Mouse (Mus musculus) embryonic facial prominence, embryonic 12.5 days (tissue): Measurements from ENCODE around the gene Vmn1r193. TPM values are rescaled to one million over a fixed set of nuclear protein-coding genes. Genes with fewer than 3 reads are reported as not detected.
"Not testable (repeated sequence)": the region's sequence is repeated elsewhere in the genome, so short reads cannot be mapped to it uniquely, and the experiment has no call there.

Source experiments
- ATAC-seq: fragments of 200-750 bp; cut with Nextera tagmentation; 2 replicates; pipeline ENCODE4 v1.8.0; 2017; ENCODE audit not compliant: insufficient number of reproducible peaks, insufficient read depth, low FRiP score, low TSS enrichment
- H3K27ac ChIP-seq: fragments of 300-500 bp; sonication (generic); 2 replicates; pipeline ENCODE4 v1.5.1; 2016; ENCODE audit warnings: mild to moderate bottlenecking
- H3K27me3 ChIP-seq: fragments of 300-500 bp; sonication (generic); 2 replicates; pipeline ENCODE4 v1.6.1; 2016; ENCODE audit warnings: mild to moderate bottlenecking, moderate library complexity
- H3K36me3 ChIP-seq: fragments of 300-500 bp; sonication (generic); 2 replicates; pipeline ENCODE4 v1.6.1; 2016; ENCODE audit warnings: mild to moderate bottlenecking
- H3K4me1 ChIP-seq: fragments of 300-500 bp; sonication (generic); 2 replicates; pipeline ENCODE4 v1.6.1; 2016
- H3K4me2 ChIP-seq: fragments of 300-500 bp; sonication (generic); replicated peaks from 2 replicates; pipeline ENCODE4 v1.6.1; 2016; ENCODE audit warnings: mild to moderate bottlenecking, moderate library complexity
- H3K4me3 ChIP-seq: fragments of 300-500 bp; sonication (generic); 2 replicates; pipeline ENCODE4 v1.5.1; 2016; ENCODE audit warnings: mild to moderate bottlenecking
- H3K9ac ChIP-seq: fragments of 300-500 bp; sonication (generic); 2 replicates; pipeline ENCODE4 v1.6.1; 2016; ENCODE audit warnings: mild to moderate bottlenecking, moderate library complexity
- H3K9me3 ChIP-seq: fragments of 300-500 bp; sonication (generic); 2 replicates; pipeline ENCODE4 v1.6.1; 2016; ENCODE audit warnings: mild to moderate bottlenecking, moderate library complexity
- WGBS: fragments of 180-500 bp; shearing (Covaris S2); methylation state at CpG from one replicate; pipeline ENCODE4 v1.1.7; 2016; 5-methylcytosine and 5-hydroxymethylcytosine counted together
- microRNA-seq: library from miRNA; unstranded; fragments of <30 nt; microRNA quantifications from one replicate; pipeline ENCODE4, GENCODE M21; 2017
- polyA plus RNA-seq: library from polyadenylated mRNA; unstranded; fragments of >200 nt; fragmentation: Nextera tagmentation; extraction: Ambion mirVana; gene quantifications from 2 replicates; pipeline ENCODE4 v1.2.1, GENCODE M21; 2016

Vmn1r193 gene
- polyA plus RNA-seq, result not detected in 2 replicates

DNA sequence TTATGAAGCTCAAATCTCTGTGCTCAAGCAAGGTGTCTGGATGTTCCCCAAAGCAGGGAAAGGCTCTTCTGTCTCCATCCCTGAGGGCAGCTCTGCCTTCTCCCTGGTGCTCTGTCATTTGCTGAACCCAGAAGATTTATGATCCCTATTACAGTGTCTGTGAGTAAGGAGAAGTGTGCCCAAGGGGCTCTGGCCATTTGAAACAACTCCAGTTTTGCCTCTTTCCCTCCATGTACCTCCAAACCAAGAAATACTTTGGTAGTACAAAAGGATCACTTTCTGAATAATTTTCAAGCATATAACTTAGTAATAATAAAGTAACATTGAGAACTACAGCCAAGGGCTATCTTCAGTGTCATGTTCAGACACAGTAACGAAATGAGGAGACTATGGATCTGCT, at the start of gene Vmn1r193:
Vmn1r193 (minus strand) TSS at position 101 of the 400 bp plus-strand sequence.
- not testable (repeated sequence) for ATAC-seq, H3K36me3 ChIP-seq, H3K9ac ChIP-seq, H3K27me3 ChIP-seq, H3K4me3 ChIP-seq, H3K4me2 ChIP-seq, H3K27ac ChIP-seq, H3K4me1 ChIP-seq, H3K9me3 ChIP-seq
- WGBS, result 76% methylated on average over 1 of the region's 1 CpGs

DNA sequence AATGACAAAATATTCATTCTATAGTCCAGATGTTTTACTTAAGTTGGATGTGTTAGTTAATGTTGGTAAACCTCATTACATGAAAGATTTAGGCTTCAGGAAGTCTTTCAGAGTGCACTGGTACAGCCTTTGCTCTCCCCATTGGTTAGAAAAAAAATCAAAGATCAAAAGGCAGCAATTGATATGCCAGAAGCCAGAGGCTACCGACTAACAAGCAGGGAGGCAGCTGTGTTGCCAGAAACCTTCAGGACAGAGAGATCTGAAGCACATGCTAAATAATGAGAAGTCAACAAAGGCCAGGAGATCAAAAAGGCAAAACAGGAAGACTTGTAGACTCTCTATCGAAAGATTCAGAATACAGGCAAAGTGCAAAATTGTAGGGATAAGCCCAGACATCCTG, 48.8 kb upstream of the Vmn1r193 start:
- Histone ChIP-seq H3K9me3 (no peaks in the 10 kb centered on the region), H3K4me3 (no peak overlapping the region), H3K4me2 (no peak overlapping the region), H3K27ac (no peak overlapping the region), H3K4me1 (no peaks in the 10 kb centered on the region), H3K36me3 (no peaks in the 10 kb centered on the region), H3K27me3 (no peaks in the 10 kb centered on the region), H3K9ac (no peak overlapping the region)
- WGBS, result 39% methylated on average over 2 of the region's 2 CpGs
- ATAC-seq, result no peak

DNA sequence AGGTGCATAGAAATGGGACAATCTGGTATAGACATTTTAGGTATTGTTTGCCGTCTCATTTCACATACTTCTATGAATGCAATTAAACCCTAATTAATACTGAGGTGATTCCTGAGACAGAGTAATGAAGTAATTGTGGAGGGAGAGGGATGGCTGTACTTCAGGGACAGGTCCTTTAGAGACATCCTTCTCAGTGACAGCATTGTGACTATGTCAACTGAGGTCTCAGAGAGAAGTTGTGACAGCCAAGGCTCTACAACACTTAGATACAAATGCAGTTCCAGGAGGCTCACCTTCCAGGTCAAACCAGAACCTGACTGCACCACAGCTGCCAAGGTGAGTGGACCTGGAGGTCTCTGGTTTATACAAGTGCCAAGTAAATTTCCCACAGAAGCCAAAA, 47.3 kb upstream of the Vmn1r193 start, which contains the start of gene Vmn1r195:
Vmn1r195 (plus strand) TSS at position 301 of the 400 bp plus-strand sequence.
- not testable (repeated sequence) for H3K9ac ChIP-seq, H3K4me3 ChIP-seq, H3K27me3 ChIP-seq, H3K4me2 ChIP-seq, ATAC-seq, H3K4me1 ChIP-seq, H3K36me3 ChIP-seq, H3K9me3 ChIP-seq, H3K27ac ChIP-seq
- 85% methylated on average over 1 of the region's 1 CpGs for WGBS

DNA sequence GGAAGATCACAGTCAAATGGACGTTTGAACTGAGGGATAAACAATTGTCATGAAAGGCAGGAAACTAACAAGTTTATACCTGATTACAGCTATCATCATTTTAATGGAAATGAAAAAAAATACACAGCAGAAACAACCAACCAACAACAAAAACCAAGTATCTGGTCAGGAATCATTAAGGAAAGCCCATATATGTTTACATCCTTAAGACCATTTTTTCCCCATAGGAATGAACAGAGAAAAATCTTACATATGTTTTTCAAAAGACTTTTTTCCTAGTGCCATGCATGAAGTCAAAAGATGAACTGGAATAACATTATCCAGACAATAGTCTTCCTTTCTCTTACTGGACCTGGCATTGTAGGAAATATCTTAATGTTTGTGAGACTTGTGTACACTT, 21.0 kb upstream of the Vmn1r193 start, which contains the start of gene Vmn1r194:
Vmn1r194 (plus strand) TSS at position 301 of the 400 bp plus-strand sequence.
- H3K27me3 ChIP-seq, result no peaks in the 10 kb centered on the region
- H3K4me3 ChIP-seq, result no peak within 1 kb of the TSS
- H3K27ac ChIP-seq, result no peak within 1 kb of the TSS
- H3K4me1 ChIP-seq, result no peaks in the 10 kb centered on the region
- no peak within 1 kb of the TSS for H3K4me2 ChIP-seq
- WGBS, result 48% methylated on average over 1 of the region's 1 CpGs
- H3K9me3 ChIP-seq, result no peaks in the 10 kb centered on the region
- no peak within 1 kb of the TSS for H3K9ac ChIP-seq
- no peak for ATAC-seq
- no peaks in the 10 kb centered on the region for H3K36me3 ChIP-seq

DNA sequence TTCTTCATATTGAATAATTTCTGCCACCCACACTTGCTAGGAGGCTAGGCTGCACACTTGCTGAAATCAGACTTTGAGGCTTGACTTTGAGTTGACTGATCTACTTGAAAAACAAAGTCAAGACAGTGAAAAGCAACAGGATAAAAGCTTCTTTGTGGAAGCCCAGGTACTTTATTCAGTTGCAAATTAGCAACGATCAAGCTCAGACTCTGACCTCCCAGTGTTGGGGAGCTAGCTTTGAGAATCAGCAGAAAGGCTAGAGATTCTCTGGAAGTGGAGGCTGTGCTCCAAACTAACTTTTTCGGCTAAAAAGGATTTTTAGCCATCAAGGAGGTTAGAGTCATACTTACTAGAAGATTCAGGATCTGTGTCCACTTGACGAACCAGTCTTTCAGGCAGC, 30.2 kb downstream of the Vmn1r193 start:
- H3K4me3 ChIP-seq, H3K27me3 ChIP-seq, H3K27ac ChIP-seq, ATAC-seq, H3K9ac ChIP-seq, H3K9me3 ChIP-seq, H3K4me2 ChIP-seq, H3K36me3 ChIP-seq, H3K4me1 ChIP-seq: not testable (repeated sequence)
- 69% methylated on average over 3 of the region's 3 CpGs for WGBS

DNA sequence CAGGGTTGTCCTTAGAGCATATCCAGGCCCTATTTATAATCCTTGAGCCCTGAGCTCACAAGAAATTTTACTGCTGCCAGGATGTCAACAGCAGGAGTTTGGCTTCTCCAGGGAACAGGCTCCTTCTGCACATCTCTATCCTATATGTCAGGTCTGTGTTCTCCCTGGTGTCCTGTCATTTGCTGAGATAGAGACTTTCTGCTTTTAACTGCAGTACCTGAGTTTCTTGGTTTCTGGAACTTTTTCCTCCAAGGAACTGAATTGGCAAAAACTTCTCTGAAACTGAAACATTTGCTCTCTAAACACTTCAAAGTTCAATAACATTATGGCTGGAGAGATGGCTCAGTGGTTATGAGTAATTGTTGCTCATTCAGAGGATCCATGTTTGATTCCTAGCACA, 31.9 kb downstream of the Vmn1r193 start, which contains the start of gene Vmn1r192:
Vmn1r192 (minus strand) TSS at position 101 of the 400 bp plus-strand sequence.
- Histone ChIP-seq H3K9ac (no peak within 1 kb of the TSS), H3K27ac (no peak within 1 kb of the TSS), H3K4me2 (no peak within 1 kb of the TSS), H3K27me3 (no peaks in the 10 kb centered on the region), H3K4me1 (no peaks in the 10 kb centered on the region), H3K4me3 (no peak within 1 kb of the TSS), H3K9me3 (no peaks in the 10 kb centered on the region), H3K36me3 (no peaks in the 10 kb centered on the region)
- ATAC-seq, result no peak

DNA sequence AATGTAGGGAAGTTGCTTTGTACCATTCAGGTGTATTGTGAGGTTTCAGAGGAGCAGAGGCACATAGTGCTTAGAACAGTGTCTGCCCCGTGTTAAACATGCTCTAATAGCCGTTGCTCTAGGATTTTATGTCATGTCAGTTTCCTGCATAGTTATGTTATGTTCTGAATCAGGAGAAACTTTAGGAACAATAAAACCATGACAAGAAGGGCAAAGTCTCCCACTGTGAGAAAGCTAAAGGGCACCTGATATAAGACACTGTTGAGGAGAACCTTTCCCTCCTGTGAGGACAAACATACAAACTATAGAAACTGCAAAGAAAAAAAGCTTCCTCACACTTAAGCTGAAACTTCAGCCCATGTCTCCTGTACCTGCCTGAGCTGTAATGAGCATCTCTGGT, 32.6 kb downstream of the Vmn1r193 start:
- H3K27me3 ChIP-seq, result no peaks in the 10 kb centered on the region
- no peak overlapping the region for H3K9ac ChIP-seq
- no peaks in the 10 kb centered on the region for H3K36me3 ChIP-seq
- no peak for ATAC-seq
- no peak overlapping the region for H3K4me2 ChIP-seq
- 83% methylated on average over 2 of the region's 2 CpGs for WGBS
- H3K27ac ChIP-seq, result no peak overlapping the region
- H3K4me3 ChIP-seq, result no peak overlapping the region
- H3K4me1 ChIP-seq, result no peaks in the 10 kb centered on the region
- H3K9me3 ChIP-seq, result no peaks in the 10 kb centered on the region

DNA sequence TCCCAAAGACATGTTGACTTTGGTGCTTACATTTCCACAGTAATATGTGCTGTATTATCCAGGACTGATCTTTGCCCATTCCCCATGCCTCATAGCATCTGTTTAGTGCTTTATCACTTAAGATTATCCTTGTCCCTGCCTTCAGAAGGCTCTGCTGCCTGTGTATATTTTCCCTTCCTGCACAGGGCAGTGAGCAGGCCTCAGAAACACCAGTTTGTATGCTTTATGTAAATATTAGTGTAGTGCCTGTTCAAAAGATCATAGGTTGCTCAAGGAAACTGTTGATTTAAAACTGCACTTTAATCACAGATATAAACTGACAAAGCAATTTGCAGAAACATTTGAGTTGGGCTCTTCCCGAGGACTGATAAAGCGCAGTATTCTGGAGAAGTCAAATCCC, 33.6 kb downstream of the Vmn1r193 start:
- no peak for ATAC-seq
- H3K27me3 ChIP-seq, result no peaks in the 10 kb centered on the region
- WGBS, result 88% methylated on average over 2 of the region's 2 CpGs
- H3K9ac ChIP-seq, result no peak overlapping the region
- H3K9me3 ChIP-seq, result no peaks in the 10 kb centered on the region
- no peaks in the 10 kb centered on the region for H3K36me3 ChIP-seq
- H3K27ac ChIP-seq, result no peak overlapping the region
- no peak overlapping the region for H3K4me3 ChIP-seq
- no peaks in the 10 kb centered on the region for H3K4me1 ChIP-seq
- H3K4me2 ChIP-seq, result no peak overlapping the region

DNA sequence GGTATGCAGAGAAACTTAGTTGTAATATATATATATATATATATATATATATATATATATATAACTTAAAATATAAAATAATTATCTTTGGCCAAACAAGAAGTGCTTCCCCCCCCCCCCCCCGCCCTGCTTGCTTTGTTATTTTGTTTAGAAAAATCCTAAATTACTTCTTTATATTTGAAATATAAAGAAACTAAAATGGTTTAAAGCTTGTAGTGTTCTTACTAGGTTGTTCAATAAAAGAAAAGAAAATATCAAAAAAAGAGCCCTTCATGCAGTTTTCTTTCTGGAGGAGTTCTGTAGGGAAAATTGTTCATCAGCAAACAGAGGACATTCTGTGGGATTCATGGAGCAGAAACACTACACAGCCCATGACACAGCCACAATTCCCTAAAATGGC, 39.1 kb downstream of the Vmn1r193 start, which contains the start of gene Vmn1r191:
Vmn1r191 (minus strand) TSS at position 101 of the 400 bp plus-strand sequence.
- ATAC-seq, result no peak
- Histone ChIP-seq H3K4me2 (no peak within 1 kb of the TSS), H3K27me3 (no peaks in the 10 kb centered on the region), H3K27ac (no peak within 1 kb of the TSS), H3K4me3 (no peak within 1 kb of the TSS), H3K9ac (no peak within 1 kb of the TSS), H3K36me3 (no peaks in the 10 kb centered on the region), H3K9me3 (no peaks in the 10 kb centered on the region), H3K4me1 (no peaks in the 10 kb centered on the region)
- 71% methylated on average over 1 of the region's 1 CpGs for WGBS

DNA sequence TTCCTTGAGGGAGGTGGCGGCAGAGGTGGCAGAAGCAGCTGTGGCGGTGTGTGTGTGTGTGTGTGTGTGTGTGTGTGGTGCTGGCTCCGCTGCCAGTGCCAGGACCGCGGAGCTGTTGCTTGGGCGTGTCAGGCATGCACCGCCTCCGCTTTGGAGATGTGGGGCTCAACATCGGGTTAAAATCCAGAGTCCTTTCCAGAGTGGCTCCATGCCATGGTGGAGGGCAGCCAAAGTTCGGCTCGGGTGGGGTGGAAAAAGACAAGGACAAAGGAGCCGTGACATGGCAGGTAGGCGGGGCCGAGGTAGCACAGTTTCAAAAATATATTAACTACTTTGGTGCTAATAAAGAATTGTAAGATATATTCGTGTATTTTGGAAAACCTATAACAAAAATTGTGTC, 54.5 kb downstream of the Vmn1r193 start:
- 94% methylated on average over 15 of the region's 15 CpGs for WGBS
- Histone ChIP-seq H3K4me2 (no peak overlapping the region), H3K36me3 (no peaks in the 10 kb centered on the region), H3K9ac (no peak overlapping the region), H3K9me3 (peaks cover 8% of the 10 kb centered on the region), H3K27me3 (no peaks in the 10 kb centered on the region), H3K27ac (no peak overlapping the region), H3K4me1 (no peaks in the 10 kb centered on the region), H3K4me3 (no peak overlapping the region)
- ATAC-seq, result no peak

Small RNA genes within 50 kb of the gene (microRNA-seq; reads per million reads assigned to microRNA genes)
- gene Gm23282 (not detected), gene Gm25084 (not detected)

Other genes with a start within 250 kb of the Vmn1r193 start
- 0.33 TPM in 1 of 2 replicates, not detected in the other for gene Pom121l2, start 242.0 kb downstream of the Vmn1r193 start, polyA plus RNA-seq
- 0.69 and 0.95 TPM in 2 replicates for gene Prss16, start 213.4 kb downstream of the Vmn1r193 start, polyA plus RNA-seq
- gene Hist1h2ah, start 187.6 kb downstream of the Vmn1r193 start, polyA plus RNA-seq, result 8.0 and 8.3 TPM in 2 replicates
- gene Hist1h2bk, start 187.3 kb downstream of the Vmn1r193 start, polyA plus RNA-seq, result 19.4 and 20.1 TPM in 2 replicates
- 26.8 and 29.2 TPM in 2 replicates for gene Hist1h4i, start 181.8 kb downstream of the Vmn1r193 start, polyA plus RNA-seq
- gene Hist1h2ag, start 180.2 kb downstream of the Vmn1r193 start, polyA plus RNA-seq, result 117 and 124 TPM in 2 replicates
- 15.2 and 17.7 TPM in 2 replicates for gene Hist1h2bj, start 179.9 kb downstream of the Vmn1r193 start, polyA plus RNA-seq
- gene Vmn1r188, start 138.7 kb downstream of the Vmn1r193 start, polyA plus RNA-seq, result not detected in 2 replicates
- not detected in 2 replicates for gene Vmn1r189, start 117.3 kb downstream of the Vmn1r193 start, polyA plus RNA-seq
- not detected in 2 replicates for gene Vmn1r191, start 39.2 kb downstream of the Vmn1r193 start, polyA plus RNA-seq
- gene Vmn1r192, start 32.0 kb downstream of the Vmn1r193 start, polyA plus RNA-seq, result not detected in 2 replicates
- not detected in 2 replicates for gene Vmn1r194, start 21.1 kb upstream of the Vmn1r193 start, polyA plus RNA-seq
- not detected in 2 replicates for gene Vmn1r195, start 47.4 kb upstream of the Vmn1r193 start, polyA plus RNA-seq
- gene Vmn1r196, start 66.8 kb upstream of the Vmn1r193 start, polyA plus RNA-seq, result not detected in 2 replicates
- not detected in 2 replicates for gene Vmn1r197, start 101.4 kb upstream of the Vmn1r193 start, polyA plus RNA-seq
- not detected in 2 replicates for gene Vmn1r198, start 127.2 kb upstream of the Vmn1r193 start, polyA plus RNA-seq
- not detected in 2 replicates for gene Vmn1r199, start 156.7 kb upstream of the Vmn1r193 start, polyA plus RNA-seq
- not detected in 2 replicates for gene Vmn1r200, start 167.2 kb upstream of the Vmn1r193 start, polyA plus RNA-seq
- not detected in 2 replicates for gene Vmn1r201, start 248.8 kb upstream of the Vmn1r193 start, polyA plus RNA-seq